Mouse (Mus musculus) ES-E14 (cell line): ENCODE measurements around the gene Fhit. TPM values are rescaled to one million over a fixed set of nuclear protein-coding genes. Genes with fewer than 3 reads are reported as not detected.

Source experiments
- DNase-seq: peaks from one replicate; pipeline ENCODE4 v3.0.0-alpha.2; 2013; ENCODE audit warnings: low read depth, low spot score
- H3K27ac ChIP-seq: 2 replicates; pipeline ENCODE4 v1.5.1; 2012; ENCODE audit warnings: low read depth, mild to moderate bottlenecking, low read length, moderate library complexity, mixed read lengths; ENCODE audit not compliant: poor library complexity, insufficient read depth, severe bottlenecking
- H3K36me3 ChIP-seq: 2 replicates; pipeline ENCODE4 v1.6.1; 2012; ENCODE audit warnings: mild to moderate bottlenecking, low read length, moderate library complexity, mixed read lengths; ENCODE audit not compliant: control insufficient read depth, poor library complexity, insufficient read depth, severe bottlenecking
- H3K4me1 ChIP-seq, 2 experiments: fragments of 150-350 bp in 1 of 2; sonication (generic) in 1 of 2; 2 replicates each; pipeline ENCODE4 v1.6.1; 2012; ENCODE audit warnings: low read length in 2 of 2, mild to moderate bottlenecking in 1 of 2, mixed read lengths in 1 of 2; ENCODE audit not compliant: control insufficient read depth in 2 of 2, insufficient read depth in 2 of 2, poor library complexity in 1 of 2
- H3K4me3 ChIP-seq, 2 experiments: fragments of 150-350 bp in 1 of 2; sonication (generic) in 1 of 2; 2 replicates each; pipeline ENCODE4 v1.5.1; 2012; ENCODE audit warnings: low read length in 2 of 2, low read depth in 1 of 2, mild to moderate bottlenecking in 1 of 2, mixed read lengths in 1 of 2; ENCODE audit not compliant: insufficient read depth in 1 of 2, poor library complexity in 1 of 2, severe bottlenecking in 1 of 2
- H3K9ac ChIP-seq: 2 replicates; pipeline ENCODE4 v1.6.1; 2012; ENCODE audit warnings: low read depth, mild to moderate bottlenecking, low read length, mixed read lengths; ENCODE audit not compliant: poor library complexity, insufficient read depth, severe bottlenecking
- H3K9me3 ChIP-seq: fragments of 150-350 bp; sonication (generic); 2 replicates; pipeline ENCODE4 v1.6.1; 2012; ENCODE audit warnings: low read depth, mild to moderate bottlenecking, low read length; ENCODE audit not compliant: control insufficient read depth, insufficient read depth
- CHD2 ChIP-seq: IDR thresholded peaks from 2 replicates; pipeline ENCODE4 v1.6.1; 2014; ENCODE audit warnings: mild to moderate bottlenecking, low read depth, low read length, inconsistent platforms
- HCFC1 ChIP-seq: IDR thresholded peaks from 2 replicates; pipeline ENCODE4 v1.6.1; 2012; ENCODE audit warnings: low read length, inconsistent platforms, borderline replicate concordance; ENCODE audit not compliant: insufficient read depth
- MAFK ChIP-seq: IDR thresholded peaks from 2 replicates; pipeline ENCODE4 v1.6.1; 2014; ENCODE audit warnings: mild to moderate bottlenecking, low read depth, low read length, inconsistent platforms; ENCODE audit not compliant: insufficient read depth
- ZC3H11A ChIP-seq: IDR thresholded peaks from 2 replicates; pipeline ENCODE4 v1.6.1; 2012; ENCODE audit warnings: low read depth, mild to moderate bottlenecking, inconsistent platforms, low read length, borderline replicate concordance
- ZNF384 ChIP-seq: IDR thresholded peaks from 2 replicates; pipeline ENCODE4 v1.6.1; 2012; ENCODE audit warnings: low read depth, low read length, inconsistent platforms
- in situ Hi-C, 2 experiments: fragments of 600-800 bp; cut with MboI; formaldehyde crosslinking; loops; one replicate each; pipeline ENCODE4 v1.15.1; 2025; ENCODE audit warnings: low sequenced_read_pairs in 2 of 2, inconsistent platforms in 1 of 2; ENCODE audit not compliant: unreplicated experiment in 2 of 2
- total RNA-seq: library from RNA; depleted of rRNA; stranded (reverse); fragments of 300-350 nt; gene quantifications from 2 replicates; pipeline ENCODE4 v1.2.3, GENCODE M21; 2012

Gene Fhit
- total RNA-seq, 1 experiment = 1.0 TPM

- DNase-seq = peak; percentile 6
- H3K9ac ChIP-seq = no peak overlapping the region
- no peaks in the 10 kb centered on the region for H3K4me1 ChIP-seq
- H3K4me3 ChIP-seq = no peak overlapping the region
- H3K27ac ChIP-seq = no peak overlapping the region
- in situ Hi-C loops = no loop called here
- no peaks in the 10 kb centered on the region for H3K36me3 ChIP-seq
- H3K9me3 ChIP-seq = no peaks in the 10 kb centered on the region
- no peak for TF ChIP-seq ZNF384
- no peak for TF ChIP-seq MAFK
- no peak for TF ChIP-seq ZC3H11A
- TF ChIP-seq CHD2 = no peak
- TF ChIP-seq HCFC1 = no peak
Observed at GRCm38 (mm10) chr14:10507560-10507959, 654.3 kb downstream of the Fhit start.

GRCm38 (mm10) chr14:10485798-10486197 is 676.0 kb downstream of the Fhit start:
- TF ChIP-seq HCFC1 (no peak), ZNF384 (no peak), MAFK (no peak), ZC3H11A (no peak), CHD2 (no peak)
- H3K9ac ChIP-seq = no peak overlapping the region
- in situ Hi-C loops = no loop called here
- no peaks in the 10 kb centered on the region for H3K9me3 ChIP-seq
- H3K4me3 ChIP-seq = no peak overlapping the region
- no peaks in the 10 kb centered on the region for H3K36me3 ChIP-seq
- DNase-seq = no peak
- H3K4me1 ChIP-seq = no peaks in the 10 kb centered on the region
- H3K27ac ChIP-seq = no peak overlapping the region

GRCm38 (mm10) chr14:10482851-10483613 is 678.8 kb downstream of the Fhit start:
- in situ Hi-C loops = no loop called here
- TF ChIP-seq ZC3H11A (no peak), ZNF384 (no peak), MAFK (no peak), HCFC1 (no peak), CHD2 (no peak)

GRCm38 (mm10) chr14:10481370-10481769 is 680.5 kb downstream of the Fhit start:
- Histone ChIP-seq H3K4me3 (no peak overlapping the region), H3K27ac (no peak overlapping the region), H3K9me3 (no peaks in the 10 kb centered on the region), H3K4me1 (no peaks in the 10 kb centered on the region), H3K9ac (no peak overlapping the region), H3K36me3 (no peaks in the 10 kb centered on the region)
- in situ Hi-C loops = no loop called here
- no peak for DNase-seq
- TF ChIP-seq MAFK (no peak), HCFC1 (no peak), ZNF384 (no peak), ZC3H11A (no peak), CHD2 (no peak)

More at GRCm38 (mm10) chr14:10482851-10483613, 678.8 kb downstream of the Fhit start:
- no peak for DNase-seq
- Histone ChIP-seq H3K9ac (no peak overlapping the region), H3K4me1 (no peaks in the 10 kb centered on the region), H3K4me3 (no peak overlapping the region), H3K9me3 (no peaks in the 10 kb centered on the region), H3K27ac (no peak overlapping the region), H3K36me3 (no peaks in the 10 kb centered on the region)
